Mouse (Mus musculus): ENCODE measurements around the gene Slc45a2. TPM values are rescaled to one million over a fixed set of nuclear protein-coding genes. Genes with fewer than 3 reads are reported as not detected.
A peak's percentile ranks its signal among the peaks of the same experiment; 100 is the strongest.

Slc45a2 gene
- total RNA-seq, 2 experiments from 2014 or later, result not detected

- no peak for DNase-seq (ENCODE audit: low spot score in 2 of 2)
Measured at GRCm38 (mm10) chr15:11003791-11004190, 3.3 kb downstream of the Slc45a2 start.

GRCm38 (mm10) chr15:11004646-11005045, 4.1 kb downstream of the Slc45a2 start:
- DNase-seq (ENCODE audit: low spot score in 2 of 2), result no peak

DNA sequence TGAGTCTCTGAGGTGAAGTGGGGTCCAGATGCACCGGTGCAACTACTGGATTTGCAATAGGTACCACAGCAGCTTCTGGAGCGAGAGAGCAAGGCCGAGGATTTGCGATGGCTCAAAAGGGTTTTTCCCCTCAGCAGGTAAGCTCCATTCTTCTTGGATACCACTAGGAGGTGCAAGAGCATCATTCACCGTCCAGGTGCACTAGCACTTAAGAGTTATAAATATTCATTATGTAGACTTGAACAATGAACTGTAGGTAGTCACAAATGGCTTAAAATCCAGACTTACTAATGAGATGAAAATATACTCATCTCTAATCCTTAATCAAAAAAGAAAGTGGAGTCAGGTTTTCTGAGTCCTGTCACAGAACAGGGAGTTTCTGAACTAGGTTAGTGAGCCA, 8.2 kb downstream of the Slc45a2 start:
- DNase-seq (ENCODE audit: low spot score in 2 of 2), result no peak

DNA sequence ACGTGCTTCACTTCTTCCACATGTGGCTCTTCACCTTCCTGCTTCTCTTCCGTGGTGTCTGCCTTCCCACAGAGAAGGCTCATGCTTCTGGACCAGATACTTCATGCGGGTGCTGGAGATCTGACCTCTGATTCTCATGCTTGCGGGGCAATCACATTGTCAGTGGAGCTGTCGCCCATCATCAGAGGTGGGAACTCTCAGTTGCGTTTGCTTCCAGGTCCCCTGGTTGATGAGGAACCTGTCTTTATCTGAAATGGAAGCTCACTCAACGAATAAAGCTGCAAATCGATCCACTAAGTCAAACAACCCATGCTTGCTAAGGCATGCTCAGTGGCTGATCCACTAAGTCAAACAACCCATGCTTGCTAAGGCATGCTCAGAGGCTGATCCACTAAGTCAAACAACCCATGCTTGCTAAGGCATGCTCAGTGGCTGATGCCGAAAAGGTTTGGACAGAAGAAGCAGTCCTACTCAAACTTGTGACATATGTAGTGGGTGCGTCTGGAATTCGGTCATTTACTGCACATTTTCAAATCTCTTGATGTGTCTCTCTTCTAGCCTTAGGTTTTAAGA, 10.5 kb downstream of the Slc45a2 start:
- DNase-seq (ENCODE audit: low spot score in 2 of 2), result no peak

GRCm38 (mm10) chr15:11014931-11015330, 14.4 kb downstream of the Slc45a2 start:
- no peak for DNase-seq (ENCODE audit: low spot score in 2 of 2)

DNA sequence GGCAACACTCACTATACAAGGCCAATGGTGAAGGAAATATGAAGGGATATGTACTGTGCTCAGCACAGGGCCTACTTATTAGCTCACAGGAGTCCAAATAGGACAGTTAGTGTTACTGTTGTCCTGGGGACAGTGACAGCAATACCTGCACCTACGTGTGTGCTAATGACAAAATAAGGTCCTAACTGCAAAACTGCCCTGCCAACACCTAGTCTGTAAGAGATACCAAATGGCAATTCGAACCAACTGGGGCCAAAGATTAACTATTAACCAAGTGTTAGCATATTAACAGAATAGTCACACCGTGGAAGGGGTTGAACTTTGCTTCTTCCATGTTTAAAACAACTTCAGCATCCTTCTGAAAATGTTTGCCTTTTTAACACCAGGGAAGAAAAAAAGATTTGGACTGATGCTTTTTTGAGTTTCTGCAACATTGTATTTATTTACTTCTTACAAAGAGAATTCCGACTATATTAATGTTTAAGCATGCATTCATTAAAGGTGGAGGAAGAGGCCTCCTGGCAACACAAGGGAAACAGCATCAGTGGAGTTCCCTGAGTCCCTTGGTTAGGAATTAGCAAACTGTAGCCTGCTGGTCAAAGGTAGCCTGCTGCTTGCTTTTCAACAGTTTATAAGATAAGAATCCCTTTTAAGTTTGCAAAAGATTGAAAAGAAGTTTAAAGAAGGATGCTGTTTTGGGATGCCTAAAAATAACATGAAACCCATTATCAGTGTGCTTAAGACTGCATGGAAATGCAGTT, 26.5 kb downstream of the Slc45a2 start:
- DNase-seq (ENCODE audit: low spot score in 2 of 2), result no peak

DNA sequence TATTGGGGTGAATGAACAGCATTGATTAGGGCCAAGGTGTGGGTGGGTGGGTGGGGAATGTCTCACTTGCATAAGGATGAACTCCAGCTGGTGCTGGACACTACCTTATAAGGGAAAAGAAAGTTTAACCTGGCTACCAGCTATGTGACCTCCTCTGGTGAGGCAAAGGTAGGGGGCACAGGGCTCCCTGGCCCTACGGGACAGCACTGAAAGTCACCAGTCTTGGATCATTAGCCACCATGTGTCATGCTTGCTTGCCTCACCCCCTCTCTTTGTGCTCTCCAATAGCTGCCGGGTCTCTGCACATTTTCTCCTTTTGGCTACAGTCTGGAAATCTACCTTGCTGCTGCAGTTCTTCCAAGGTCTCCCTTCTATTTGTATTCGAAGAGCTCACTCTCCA, 29.7 kb downstream of the Slc45a2 start:
- DNase-seq (ENCODE audit: low spot score in 2 of 2), result no peak

DNA sequence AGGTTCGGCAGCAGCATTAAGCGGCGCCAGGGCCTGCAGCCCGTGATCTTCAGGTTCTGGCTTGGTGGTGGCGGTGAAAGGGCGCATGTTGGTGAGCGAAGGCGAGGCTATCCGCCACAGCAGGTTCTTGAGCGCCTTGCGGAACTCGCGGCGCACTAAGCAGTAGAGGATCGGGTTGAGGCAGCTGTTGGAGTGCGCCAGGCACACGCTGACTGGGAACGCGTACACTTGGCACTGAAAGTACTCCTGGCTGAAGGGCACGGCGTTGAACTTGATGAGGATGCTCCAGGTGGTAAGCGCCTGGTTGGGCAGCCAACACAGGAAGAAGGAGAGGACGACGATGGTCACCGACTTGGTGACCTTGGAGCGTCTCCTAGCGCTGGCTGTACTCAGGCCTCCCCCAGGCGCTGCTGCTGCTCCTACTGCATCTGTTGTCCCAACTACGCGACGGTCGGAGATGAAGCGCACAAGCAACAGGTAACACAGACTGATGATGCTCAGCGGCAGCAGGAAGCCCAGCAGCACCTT, 35.5 kb downstream of the Slc45a2 start:
- no peak for DNase-seq (ENCODE audit: low spot score in 2 of 2)

GRCm38 (mm10) chr15:11036535-11037375, 36.2 kb downstream of the Slc45a2 start:
- DNase-seq (ENCODE audit: low spot score in 2 of 2), result peak in 1 of 2 experiments; percentile 3

GRCm38 (mm10) chr15:11037376-11037695, 36.8 kb downstream of the Slc45a2 start:
- no peak for DNase-seq (ENCODE audit: low spot score in 2 of 2)

DNA sequence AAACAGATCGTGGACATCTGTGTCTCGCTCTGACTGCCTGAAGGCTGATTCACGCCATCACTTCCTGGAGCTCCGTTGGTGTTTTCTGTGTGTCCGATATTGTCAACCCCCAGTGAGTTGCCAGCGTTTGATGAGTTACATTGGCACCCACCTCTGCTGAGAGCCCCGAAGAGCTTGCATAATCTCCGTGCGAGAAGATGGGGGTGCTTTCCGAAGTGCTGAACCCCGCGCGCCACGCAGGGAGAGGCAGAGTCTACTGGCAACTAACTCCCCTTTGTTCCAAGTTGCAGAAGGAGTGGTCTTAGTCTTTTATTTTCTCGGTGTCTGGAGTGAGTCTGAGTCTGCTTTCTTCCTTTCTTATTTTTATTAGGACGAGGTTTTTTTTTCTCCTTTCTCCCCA, 37.2 kb downstream of the Slc45a2 start, which contains the start of gene Rxfp3:
Gene Rxfp3, minus strand, starts transcription at position 281 of the 400 bp plus-strand sequence.
- no peak for DNase-seq (ENCODE audit: low spot score in 2 of 2)

- peak; percentile 22 to 36 for DNase-seq (ENCODE audit: low spot score in 2 of 2)
Measured at GRCm38 (mm10) chr15:11038476-11038875, 38.0 kb downstream of the Slc45a2 start.

GRCm38 (mm10) chr15:11040067-11040466, 39.5 kb downstream of the Slc45a2 start:
- DNase-seq (ENCODE audit: low spot score in 2 of 2), result no peak

GRCm38 (mm10) chr15:11041229-11041628, 40.7 kb downstream of the Slc45a2 start:
- DNase-seq (ENCODE audit: low spot score in 2 of 2), result no peak

DNA sequence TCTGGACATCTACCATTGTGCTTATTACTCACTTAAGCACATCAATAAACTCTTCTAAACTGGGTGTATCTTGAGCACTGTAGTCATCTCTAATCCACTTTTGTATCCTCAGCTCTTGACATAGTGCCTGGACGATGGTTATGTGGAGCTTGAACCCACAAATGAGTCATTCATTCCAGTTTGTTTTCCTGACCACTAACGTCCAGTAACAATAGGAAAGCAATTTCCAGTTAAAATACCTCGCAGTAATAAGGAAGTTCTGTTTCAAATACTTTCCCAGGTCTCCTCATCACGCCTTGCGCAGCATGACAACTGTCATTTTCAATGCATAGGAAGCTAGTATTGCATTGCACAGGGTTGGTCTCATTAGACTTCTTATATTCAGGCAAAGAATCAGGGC, 42.3 kb downstream of the Slc45a2 start:
- DNase-seq (ENCODE audit: low spot score in 2 of 2), result no peak

GRCm38 (mm10) chr15:11053678-11054439, 53.3 kb downstream of the Slc45a2 start:
- no peak for DNase-seq (ENCODE audit: low spot score in 2 of 2)

- DNase-seq (ENCODE audit: low spot score in 2 of 2), result no peak
Measured at GRCm38 (mm10) chr15:11054440-11055080, 54.0 kb downstream of the Slc45a2 start.

DNA sequence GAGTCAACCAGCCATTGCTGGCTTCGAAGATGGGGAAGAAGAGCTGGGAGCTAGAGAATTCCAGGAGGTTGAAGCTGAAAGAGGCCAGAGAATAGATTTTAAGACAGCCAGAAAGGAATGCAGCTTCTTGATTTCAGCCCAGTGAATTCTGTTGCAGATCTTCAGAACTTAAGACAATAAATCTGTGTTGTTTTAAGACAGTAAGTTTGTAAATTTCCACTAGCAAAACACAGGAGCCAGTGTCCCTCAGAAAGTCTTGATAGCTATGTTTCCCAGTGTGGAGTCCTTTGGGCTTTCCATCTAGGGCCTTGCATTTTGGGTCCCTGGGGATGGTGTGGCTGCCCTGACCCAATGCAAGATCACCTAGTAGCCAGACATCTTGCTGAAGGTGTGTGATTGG, 62.4 kb downstream of the Slc45a2 start:
- no peak for DNase-seq (ENCODE audit: low spot score in 2 of 2)

DNA sequence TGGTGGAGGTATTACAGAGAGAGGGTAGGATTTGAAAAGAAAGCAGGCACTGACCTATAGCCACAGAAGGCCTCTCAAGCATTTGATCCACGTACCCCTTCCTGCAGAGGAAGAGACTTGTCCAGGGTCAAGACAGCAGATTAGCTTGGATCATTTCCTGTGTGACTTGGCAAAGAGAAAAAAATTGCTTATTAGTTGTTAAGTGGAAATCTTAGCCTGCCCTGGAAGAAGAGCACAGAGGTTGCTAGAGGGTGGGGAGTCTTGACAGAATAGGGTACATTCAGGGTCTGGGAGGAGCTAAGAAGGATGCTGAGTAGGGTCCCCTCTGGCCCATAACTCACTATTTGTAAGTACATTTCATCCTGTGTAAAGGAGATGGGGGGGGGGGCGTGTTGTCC, 63.6 kb downstream of the Slc45a2 start:
- DNase-seq (ENCODE audit: low spot score in 2 of 2), result no peak
